Mouse (Mus musculus) CD8-positive naive resting alpha-beta T cell, adult 2 months (primary cell): Measurements from ENCODE around the gene Thnsl2.

Source experiments
- DNase-seq, 2 experiments: peaks; one replicate each; pipeline ENCODE4 v3.0.0; 2022; ENCODE audit warnings: low read depth in 2 of 2, low spot score in 2 of 2

The Thnsl2 gene

DNA sequence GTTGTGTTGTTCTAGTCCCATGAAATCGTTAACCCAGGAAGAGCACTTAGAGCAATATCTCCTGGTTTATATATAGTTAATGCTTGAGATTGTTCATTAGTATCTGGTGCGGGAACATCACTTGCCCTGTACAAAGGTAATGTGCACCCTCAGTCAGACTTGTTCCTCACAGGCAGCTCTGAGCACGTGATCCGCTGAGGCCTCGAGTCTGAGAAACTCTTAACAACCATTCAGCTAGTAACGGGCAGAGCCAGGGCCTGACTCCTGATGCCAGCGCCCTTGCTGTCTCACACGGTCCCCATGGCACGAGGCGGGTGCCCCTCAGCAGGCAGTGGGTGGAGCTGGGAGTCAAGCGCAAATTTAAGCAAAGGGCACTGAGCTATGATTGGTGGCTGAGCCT lies 10.7 kb downstream of the Thnsl2 start:
- DNase-seq, result no peak

DNA sequence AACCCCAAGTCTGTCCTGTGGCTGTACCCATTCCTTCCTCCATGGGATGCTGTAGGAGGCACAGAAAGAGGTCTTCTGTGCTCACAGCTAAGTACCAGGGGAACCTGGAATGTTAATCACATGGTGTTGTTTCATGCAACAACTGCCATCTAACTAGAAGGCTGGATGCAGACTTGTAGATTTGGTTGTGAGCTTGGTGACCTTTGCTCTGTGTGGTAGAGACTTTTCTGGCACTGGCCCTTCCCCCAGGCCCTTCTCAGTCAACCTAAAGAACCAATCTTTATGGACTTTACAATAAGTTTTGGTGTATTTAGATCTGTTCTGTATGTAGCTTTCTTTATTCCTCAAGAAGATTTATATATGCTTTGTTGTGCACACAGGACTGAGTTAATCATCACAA lies 13.2 kb downstream of the Thnsl2 start:
- DNase-seq, result no peak

DNA sequence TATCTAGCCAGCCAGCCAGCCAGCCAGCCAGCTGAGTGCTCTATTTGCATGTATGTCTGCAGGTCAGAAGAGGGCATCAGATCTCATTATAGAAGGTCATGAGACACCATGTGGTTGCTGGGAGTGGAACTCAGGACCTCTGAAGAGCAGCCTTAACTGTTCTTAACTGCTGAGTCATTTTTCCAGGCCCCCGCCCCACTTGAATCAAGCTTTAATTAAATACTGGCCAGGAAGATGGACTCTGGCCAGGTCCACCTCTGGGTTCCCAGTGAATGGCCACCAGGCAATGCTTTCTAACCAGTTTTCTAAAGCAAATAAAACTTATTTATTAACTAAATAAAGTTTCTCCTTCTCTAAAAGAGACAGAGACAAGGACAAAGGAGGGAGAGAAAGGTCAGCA lies 14.0 kb downstream of the Thnsl2 start:
- no peak for DNase-seq

DNA sequence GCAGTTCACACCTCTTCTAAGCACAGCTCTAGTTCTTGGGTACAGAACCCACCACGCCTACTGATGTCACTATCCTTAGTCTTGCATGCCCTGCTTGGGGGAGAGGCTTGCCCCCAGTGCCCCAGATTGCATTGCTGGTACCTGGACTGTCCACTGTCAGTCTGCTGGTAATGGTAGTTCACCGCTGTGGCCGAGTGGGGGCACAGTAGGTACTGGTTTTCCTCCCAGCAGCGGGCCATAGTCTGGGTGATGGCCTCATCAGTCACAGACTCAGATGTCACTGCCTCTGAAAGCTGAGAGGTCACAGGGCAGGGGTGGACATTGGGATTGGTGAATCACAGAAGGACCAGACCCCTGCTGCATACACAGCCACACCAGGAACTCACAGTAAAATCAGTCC lies 15.2 kb downstream of the Thnsl2 start:
- DNase-seq, result no peak

DNA sequence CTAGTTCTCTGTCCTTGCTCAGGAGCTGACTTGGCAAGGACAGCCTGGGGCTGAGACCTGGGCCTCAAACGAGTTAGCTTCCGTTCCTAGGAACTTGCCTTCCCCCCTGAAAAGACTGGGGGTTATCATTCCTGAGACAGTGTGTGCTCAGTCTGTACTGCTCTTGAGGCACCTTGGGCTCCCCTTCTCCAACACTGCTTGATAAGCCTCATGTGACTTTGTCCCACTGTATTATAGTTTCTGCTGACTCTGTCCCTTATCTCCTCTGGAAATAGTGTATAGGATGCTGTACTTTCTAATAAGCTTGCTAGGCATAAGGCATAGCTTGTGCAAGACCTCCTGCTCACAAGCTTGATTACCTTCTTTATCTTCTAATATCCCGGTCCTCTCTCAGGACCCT lies 17.9 kb downstream of the Thnsl2 start:
- no peak for DNase-seq

DNA sequence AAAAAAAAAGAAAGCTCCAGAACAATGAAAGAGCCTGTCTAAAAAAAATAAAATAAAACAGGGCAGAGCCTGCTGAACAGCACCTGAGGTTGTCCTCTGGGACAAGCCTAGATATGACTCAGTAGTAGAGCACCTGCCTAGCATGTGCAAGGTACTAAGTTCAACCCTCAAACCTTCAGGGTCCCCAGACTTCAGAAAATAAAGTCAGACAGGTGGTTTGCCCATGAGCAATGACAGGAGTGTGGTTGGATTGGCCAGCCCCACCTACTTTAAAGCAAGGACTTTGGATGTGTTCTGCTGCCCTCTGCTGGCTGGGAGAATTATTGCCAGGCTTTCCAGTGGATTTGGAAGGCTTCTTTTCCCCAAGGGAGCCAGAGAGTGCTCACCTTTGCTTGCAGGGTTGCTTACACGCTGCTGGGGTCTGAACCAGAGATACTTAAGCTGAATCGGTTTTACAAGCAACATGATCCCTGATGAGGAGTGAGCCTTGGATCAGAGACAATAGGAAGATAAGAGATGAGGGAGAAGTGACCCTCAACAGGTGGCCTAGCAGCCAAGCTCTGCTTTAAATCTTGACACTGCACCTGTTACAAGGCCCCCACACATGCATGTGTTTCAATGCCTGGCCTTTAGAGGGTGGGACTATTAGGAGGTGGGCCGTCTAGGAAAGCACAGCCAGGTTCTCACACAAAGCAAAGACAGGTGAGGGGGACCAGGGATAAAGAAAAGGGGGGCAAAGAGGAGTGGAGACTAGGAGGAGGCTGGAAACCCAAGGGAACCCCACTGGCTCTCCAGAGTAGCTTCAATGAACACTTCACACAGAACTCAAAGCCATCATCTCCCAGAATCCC lies 19.0 kb downstream of the Thnsl2 start:
- peak; percentile 53 to 66 for DNase-seq

DNA sequence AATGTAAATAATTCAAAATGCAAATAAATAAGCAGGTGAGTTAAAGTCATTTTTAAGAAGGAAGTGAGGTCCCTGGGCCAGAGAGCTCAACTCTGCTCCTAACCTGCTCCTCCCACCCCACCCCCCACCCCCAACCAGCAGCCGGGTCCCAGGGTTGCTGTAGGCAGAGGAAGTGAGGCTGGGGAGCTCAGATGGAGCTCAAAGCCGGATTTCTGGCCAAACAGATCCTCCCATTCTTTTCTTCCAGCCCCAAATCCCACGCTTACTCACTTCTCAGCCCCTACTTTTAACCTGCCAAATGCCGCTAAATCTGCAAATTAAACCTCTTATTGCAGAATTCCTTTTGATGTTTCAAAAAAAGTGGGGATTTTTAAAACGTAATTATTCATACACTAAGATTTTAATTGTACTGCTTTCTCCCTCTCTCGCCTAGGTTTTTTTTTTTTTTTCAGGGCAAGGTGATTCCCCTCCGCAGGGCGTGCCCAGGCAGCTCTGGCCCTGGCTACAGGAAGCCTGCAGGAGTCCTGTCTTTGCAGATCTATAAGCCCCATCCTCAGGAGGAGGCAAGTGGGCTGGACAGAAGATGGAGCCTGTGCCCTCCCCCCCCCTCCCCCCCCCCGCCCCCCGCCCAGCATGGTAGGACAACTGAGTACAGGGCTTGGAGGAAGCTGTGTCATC lies 24.5 kb downstream of the Thnsl2 start:
- no peak for DNase-seq

DNA sequence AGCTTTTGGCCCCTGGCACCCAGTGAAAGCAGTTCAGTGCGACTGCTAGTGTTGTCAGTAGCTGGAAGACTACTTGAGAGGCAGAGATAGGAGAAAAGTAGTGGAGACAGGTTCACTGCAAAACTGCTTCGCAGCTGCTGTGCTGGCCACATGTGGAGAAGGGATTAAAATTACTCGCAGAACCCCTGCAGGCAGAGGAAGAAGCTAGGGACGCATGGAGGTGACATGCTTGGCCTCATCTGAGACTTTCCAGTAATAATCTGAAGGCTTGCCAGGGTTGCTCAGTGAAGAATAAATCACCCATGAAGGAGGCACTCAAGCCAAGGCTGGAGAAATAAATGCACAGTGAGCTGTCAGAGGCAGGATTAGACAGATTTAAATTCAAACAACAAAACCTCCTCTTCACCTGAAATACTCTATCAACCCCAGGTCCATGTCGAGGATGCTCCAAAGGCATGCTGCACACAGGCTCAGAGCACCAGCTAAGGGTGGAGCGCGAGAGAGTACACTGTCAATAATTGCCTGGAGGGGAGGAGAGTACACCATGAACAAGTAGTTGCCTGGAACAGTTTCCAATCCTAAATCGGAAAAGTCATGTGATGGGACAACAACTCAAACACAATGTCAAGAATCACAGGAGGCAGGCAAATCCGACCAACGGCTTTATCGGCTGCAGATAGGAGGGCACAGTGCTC lies 32.7 kb downstream of the Thnsl2 start:
- DNase-seq, result no peak

DNA sequence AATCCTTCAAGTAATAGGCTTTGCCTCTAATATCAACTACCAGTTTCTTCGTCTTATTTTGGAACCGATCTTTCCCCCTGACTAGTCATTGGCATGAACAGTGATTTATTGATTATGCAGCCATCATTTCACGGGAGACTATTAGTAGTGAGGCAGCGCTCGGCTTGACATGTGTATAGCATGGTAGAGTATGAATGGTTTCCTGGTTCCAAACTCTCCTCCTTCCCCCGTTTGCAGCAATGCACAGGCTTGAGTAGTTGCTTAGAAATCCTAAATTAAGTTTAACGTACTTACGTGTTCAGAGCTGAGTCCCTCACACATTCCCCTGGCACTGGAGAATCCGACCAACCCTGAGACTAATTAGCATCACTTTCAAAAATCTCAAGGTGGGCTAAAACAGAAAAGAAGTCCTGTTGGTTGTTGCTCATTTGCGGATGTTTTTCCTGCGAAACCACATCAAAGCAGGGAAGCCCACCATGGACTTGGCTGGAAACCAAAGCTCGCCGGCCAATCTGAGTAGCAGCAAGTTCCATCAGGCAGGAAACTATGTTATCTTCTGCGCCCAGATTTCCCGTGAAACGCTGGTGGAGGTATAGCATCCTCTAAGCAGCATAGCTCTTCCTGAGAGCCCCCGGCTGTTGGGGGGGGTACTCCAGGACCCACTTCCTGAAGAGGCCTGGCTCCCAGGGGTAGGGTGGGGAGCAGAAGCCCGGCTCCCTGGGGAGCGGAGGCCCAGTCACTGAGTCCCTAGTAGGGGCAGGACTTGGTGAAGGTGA lies 37.9 kb downstream of the Thnsl2 start:
- DNase-seq, result no peak

DNA sequence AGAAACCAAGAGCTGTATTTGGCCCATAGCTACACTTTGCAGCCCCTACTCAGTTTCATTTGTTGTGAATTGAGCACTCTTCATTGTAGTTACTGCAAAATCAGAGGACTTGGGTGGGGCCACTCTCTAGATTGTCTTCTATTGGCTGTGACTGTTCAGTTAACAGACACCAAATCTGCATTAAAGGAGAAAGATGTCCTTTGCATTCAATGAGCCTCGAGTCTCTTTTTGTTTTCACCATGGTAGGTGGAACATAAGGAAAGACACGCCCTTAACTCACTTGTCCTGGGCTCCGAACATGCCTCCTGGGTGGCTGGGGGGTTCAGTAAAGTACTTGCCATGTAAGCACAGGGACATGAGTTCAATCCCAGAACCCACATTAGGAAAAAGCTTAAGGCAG lies 48.1 kb downstream of the Thnsl2 start:
- no peak for DNase-seq

DNA sequence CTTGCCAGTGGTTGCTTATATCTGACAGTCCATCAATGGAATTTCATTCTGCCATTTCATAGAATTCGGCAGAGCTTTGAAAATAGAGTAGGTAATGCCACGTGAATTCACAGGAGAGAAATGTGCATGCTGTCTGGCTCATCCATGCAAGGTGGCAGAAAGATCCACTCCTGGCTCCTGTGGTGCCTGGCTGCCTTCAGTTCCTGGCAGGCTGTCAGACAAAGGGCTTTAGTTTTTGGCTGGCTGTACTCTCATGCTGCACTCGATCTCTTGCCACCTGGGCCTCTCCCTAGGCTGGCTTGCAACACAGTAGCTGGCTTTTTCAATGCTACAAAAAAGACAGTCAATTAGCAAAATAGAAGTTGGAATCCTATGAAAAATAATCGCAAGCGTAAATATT lies 49.5 kb downstream of the Thnsl2 start:
- no peak for DNase-seq

DNA sequence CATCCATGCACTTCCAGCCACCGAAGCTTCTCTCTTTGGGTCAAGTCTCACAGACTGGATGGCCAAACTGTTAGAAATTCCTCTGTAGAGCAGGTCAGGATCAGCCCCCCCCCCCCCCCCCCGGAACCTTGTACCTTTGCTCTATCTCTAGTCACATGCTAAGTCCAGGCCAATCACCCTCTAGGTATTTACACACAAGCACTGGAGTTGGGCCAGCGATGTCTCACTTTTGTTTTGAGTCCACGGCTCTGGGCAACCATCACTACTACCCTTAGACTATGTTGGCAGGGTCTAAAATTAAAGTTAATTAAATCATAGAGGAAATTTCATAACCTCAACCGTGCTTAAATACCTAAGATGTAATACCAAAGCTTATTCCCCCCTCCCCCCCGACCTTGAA lies 50.6 kb downstream of the Thnsl2 start:
- no peak for DNase-seq

DNA sequence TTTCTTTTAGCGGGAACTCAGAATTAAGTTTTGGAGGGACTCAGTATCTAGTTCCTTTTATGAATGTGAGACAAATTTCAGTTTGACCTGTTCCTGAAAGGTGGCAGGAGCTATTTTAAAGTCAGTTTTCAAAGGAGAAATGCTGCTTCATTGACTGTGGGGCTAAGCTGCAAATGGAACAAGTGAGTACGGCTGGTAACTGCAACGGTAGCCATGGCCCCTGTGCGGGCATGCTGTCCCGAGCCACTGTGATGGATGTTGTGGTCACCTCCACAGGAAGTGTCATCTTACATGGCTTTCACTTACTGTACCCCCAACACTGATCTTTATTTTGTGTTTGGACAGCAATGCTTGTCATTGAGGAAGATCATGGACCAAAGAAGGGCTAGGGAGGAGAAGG lies 53.8 kb downstream of the Thnsl2 start:
- no peak for DNase-seq

DNA sequence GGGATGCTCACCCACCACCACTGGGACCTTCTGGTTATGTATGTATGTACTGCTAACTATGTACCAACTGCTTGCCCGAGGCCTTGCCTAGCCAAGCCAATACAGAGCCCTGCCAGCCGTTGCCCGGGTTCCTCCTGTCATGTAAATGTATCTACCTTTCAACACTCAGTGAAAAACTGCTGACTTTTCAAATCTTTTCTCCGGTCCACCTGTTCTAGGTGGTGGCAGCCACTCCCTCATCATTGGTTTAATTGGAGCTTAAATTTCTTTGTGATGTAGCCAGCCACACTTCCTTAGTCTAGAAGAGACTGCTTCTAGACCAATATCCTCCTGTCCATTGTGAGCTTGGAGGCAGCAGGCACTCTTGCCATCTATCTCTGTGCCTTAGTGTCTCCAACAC lies 54.5 kb downstream of the Thnsl2 start:
- no peak for DNase-seq

DNA sequence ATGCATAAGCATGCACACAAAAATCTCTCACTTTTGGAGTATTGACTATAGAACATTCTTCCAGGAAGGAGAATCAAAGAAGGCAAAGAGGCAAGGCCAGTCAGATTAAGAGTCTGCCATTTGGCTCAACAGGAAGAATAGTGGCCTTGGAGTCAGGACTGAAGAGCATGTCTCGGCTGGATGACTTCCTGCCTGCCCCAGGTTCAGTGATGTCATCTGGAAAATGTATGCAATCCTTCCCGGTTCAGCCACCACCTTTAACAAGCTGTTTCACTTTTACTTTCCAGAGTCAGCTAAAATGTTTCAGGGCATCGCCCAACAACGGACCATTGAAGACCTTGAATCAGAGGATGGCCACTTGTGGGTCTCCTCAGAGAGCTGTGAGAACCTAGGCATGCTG lies 55.2 kb downstream of the Thnsl2 start:
- DNase-seq, result no peak

DNA sequence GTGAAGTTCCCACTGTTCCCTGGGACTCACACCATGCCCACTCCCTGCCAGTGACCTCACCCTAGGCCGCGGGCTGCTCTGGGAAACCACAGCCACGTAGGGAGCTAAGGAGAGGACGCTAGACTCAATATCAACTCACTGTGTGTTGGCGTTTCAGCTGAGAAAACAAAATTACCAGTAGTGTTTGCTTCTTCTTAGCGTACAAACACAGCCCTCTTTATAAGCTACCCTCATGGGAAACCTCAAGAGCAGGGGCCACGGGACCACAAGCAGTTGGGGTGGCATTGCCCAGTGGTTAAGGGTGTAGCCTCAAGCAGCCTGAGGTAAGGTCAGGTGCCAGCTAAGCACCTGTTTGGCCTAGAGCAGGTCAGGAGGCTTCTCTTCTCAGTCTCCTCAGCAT lies 60.8 kb downstream of the Thnsl2 start:
- no peak for DNase-seq

DNA sequence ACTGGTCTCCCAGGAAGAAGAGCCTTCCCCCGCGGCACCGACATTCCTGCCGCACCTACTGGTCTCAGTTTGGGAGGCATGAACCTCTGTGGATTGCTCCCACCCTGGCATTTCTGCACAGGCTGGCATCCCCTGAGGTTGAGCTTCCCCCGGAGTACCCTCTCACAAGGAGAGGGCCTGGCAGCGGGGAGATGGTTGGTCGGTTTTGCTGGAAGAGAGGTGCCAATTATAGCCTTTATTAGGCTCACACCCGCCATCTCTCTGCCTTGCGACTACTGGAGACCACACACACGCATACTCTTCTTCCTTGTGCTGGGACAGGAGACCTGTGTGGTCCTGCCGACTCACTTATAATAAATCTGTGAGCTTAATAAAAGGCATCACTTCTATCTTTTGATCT lies 62.2 kb downstream of the Thnsl2 start:
- DNase-seq, result no peak

DNA sequence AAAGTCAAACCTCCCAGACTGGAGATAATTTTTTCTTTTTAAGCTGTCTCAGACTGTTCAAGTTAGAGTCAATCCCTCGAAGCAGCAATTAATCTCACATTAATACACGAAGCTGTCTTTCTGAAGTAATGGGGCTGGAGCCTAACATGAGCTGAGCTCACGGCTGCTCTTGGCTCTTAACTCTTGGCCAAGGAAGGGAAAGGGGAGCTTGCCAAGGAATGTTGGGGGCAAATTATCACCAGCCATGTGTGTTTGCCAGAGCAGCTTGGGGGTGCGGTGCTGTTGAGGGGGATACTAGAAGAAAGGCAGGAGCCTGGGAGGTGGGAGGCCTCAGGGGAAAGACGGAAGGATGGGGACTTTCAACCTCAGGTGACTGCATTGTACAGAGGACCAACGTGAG lies 63.0 kb downstream of the Thnsl2 start:
- no peak for DNase-seq
